Mouse (Mus musculus) spleen, adult 18-20 months (tissue): ENCODE data around the gene Gprc5c.

Experiments used
- DNase-seq, 2 experiments: peaks; one replicate each; pipeline ENCODE4 v3.0.0; 2022; ENCODE audit warnings: mixed read lengths in 2 of 2

The Gprc5c gene

DNA sequence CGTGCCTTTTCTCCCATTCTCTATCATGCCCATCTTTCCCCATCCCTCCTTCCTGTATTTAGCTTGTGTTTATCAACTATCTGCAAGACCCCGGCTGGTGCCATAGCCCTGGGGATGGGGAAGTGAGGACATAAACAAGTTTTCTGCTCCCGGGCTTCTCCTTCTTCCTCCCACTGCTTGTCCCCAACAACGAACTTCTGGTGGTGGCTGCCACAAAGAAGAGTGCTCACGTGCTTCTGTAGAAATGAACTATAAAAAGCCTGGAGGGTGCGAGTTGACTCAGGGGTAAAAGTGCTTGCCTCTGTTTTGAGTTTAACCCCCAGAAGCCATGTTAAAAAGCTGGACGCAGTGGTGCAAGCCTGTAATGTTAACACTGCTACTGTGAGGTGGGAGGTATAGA lies 64.0 kb downstream of the Gprc5c start:
- no peak for DNase-seq

DNA sequence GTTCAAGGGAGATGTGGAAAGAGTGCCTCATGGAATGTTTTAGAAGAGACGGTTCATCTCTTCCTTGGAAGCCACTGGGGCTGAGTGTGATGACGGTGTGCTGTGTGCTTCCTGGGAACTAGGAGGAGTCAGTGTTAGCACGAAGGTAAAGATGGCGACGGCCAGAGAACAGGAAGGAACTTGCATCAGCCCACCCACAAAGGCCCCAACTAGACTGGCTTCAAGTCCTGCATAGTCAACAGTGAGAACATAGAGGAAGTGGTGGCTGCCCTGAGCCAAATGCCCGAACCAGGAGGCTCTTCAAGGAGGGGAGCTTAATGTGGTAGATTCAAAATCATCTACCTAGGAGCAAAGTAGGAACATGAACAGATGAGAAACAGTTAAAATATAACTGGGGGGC lies 66.2 kb downstream of the Gprc5c start:
- no peak for DNase-seq
